Mouse (Mus musculus) liver, embryonic 14.5 days (tissue): ENCODE results near the gene Sclt1.

ENCODE experiments used
- CTCF ChIP-seq: IDR thresholded peaks from 2 replicates; pipeline ENCODE4 v1.5.1; 2016; ENCODE audit warnings: antibody characterized with exemption, low read depth, control low read depth
- EP300 ChIP-seq: IDR thresholded peaks from 2 replicates; pipeline ENCODE4 v1.6.1; 2016; ENCODE audit warnings: antibody characterized with exemption, low read depth

- TF ChIP-seq CTCF (no peak), EP300 (no peak)
Measured at GRCm38 (mm10) chr3:41579873-41580272, 162.4 kb downstream of the Sclt1 start.
